In the genomic region with DNA sequence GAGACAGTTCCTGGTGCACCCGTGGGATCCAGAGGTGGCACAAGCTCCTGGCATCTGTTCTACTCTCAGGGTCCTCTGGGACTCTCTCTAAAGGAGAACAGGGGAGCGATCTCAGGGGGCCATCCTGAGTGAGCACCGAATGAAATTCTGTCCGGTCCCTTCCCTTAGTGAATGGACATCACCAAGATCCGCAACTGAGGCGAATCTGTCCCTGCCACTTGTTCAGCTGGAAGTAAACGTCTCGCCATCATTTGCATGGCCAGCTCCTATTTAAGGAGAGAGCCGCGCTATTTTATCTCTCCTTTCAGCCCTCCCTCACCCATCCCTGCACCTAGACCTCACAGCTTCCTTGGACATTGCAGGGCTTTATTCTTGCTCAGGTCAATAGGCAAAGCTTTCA, we compare ENCODE assay signal across 8 mouse cellular contexts. TPM values are rescaled to one million over a fixed set of nuclear protein-coding genes. Genes with fewer than 3 reads are reported as not detected.
A peak's percentile ranks its signal among the peaks of the same experiment; 100 is the strongest.
DNase-seq lines count a peak whose midpoint lies in the region; ATAC-seq and TF ChIP-seq lines count a peak whose summit lies in the region.

No protein-coding gene starts in this region.

- H3K27ac ChIP-seq in intestine, embryonic 14.5 days (ENCODE audit: low read depth) = no peak overlapping the region
- H3K27ac ChIP-seq in intestine, postnatal 0 days (ENCODE audit: low read depth, low read length) = no peak overlapping the region
- no peak overlapping the region for H3K27ac ChIP-seq in forebrain, embryonic 16.5 days (ENCODE audit: low read length)
- no peak overlapping the region for H3K27ac ChIP-seq in midbrain, embryonic 13.5 days

- H3K9me3 ChIP-seq in intestine, embryonic 14.5 days (ENCODE audit: control insufficient read depth, low read length) = no peaks in the 10 kb centered on the region
- no peaks in the 10 kb centered on the region for H3K9me3 ChIP-seq in intestine, postnatal 0 days (ENCODE audit: control insufficient read depth)
- H3K9me3 ChIP-seq in forebrain, embryonic 16.5 days (ENCODE audit: control insufficient read depth, low read length) = no peaks in the 10 kb centered on the region
- no peaks in the 10 kb centered on the region for H3K9me3 ChIP-seq in midbrain, embryonic 13.5 days

- TF ChIP-seq CTCF in intestine, postnatal 0 days (IDR thresholded peaks at IDR 0.05; ENCODE audit: low read depth) = no peak

- ATAC-seq in intestine, embryonic 14.5 days (replicated peaks; ENCODE audit: low FRiP score, low TSS enrichment, low read depth) = no peak
- no peak for ATAC-seq in intestine, postnatal 0 days
- no peak for ATAC-seq in forebrain, embryonic 16.5 days
- no peak for ATAC-seq in midbrain, embryonic 13.5 days
- ATAC-seq in frontal cortex, adult (ENCODE audit: low TSS enrichment) = no peak

- peaks cover 67% of the 10 kb centered on the region for H3K27me3 ChIP-seq in intestine, embryonic 14.5 days (replicated peaks; ENCODE audit: control insufficient read depth, insufficient read depth, low read length)
- peaks cover 35% of the 10 kb centered on the region for H3K27me3 ChIP-seq in intestine, postnatal 0 days (replicated peaks; ENCODE audit: control insufficient read depth, insufficient read depth, low read length)
- peaks cover 23% of the 10 kb centered on the region for H3K27me3 ChIP-seq in forebrain, embryonic 16.5 days (replicated peaks; ENCODE audit: control insufficient read depth, insufficient read depth, low read length)
- peaks cover 53% of the 10 kb centered on the region for H3K27me3 ChIP-seq in midbrain, embryonic 13.5 days

- 11% methylated on average over 10 of the region's 10 CpGs for WGBS in intestine, embryonic 14.5 days
- 14% methylated on average over 10 of the region's 10 CpGs for WGBS in intestine, postnatal 0 days
- WGBS in forebrain, embryonic 16.5 days = 8% methylated on average over 10 of the region's 10 CpGs
- WGBS in midbrain, embryonic 13.5 days = 4% methylated on average over 10 of the region's 10 CpGs

- DNase-seq in intestine, embryonic 14.5 days (ENCODE audit: low spot score) = no peak
- peak; percentile 22 for DNase-seq in embryo, embryonic 10.5 days (ENCODE audit: low spot score)
- DNase-seq in layer of hippocampus, adult 11-12 months (ENCODE audit: low spot score) = no peak
- DNase-seq in lung, postnatal 4 days = no peak

- no peaks in the 10 kb centered on the region for H3K36me3 ChIP-seq in intestine, embryonic 14.5 days (ENCODE audit: control insufficient read depth, insufficient read depth, low read length)
- H3K36me3 ChIP-seq in intestine, postnatal 0 days (ENCODE audit: control insufficient read depth, insufficient read depth) = no peaks in the 10 kb centered on the region
- H3K36me3 ChIP-seq in forebrain, embryonic 16.5 days (ENCODE audit: control insufficient read depth, insufficient read depth) = no peaks in the 10 kb centered on the region
- no peaks in the 10 kb centered on the region for H3K36me3 ChIP-seq in midbrain, embryonic 13.5 days

- H3K4me3 ChIP-seq in intestine, embryonic 14.5 days (ENCODE audit: low read depth, low read length) = peak overlapping the region; percentile 42
- H3K4me3 ChIP-seq in intestine, postnatal 0 days (ENCODE audit: low read depth, low read length) = no peak overlapping the region
- H3K4me3 ChIP-seq in forebrain, embryonic 16.5 days (replicated peaks; ENCODE audit: low read length) = peak overlapping the region; percentile 58
- peak overlapping the region; percentile 67 for H3K4me3 ChIP-seq in midbrain, embryonic 13.5 days (replicated peaks)

- peak overlapping the region; percentile 82 for H3K4me2 ChIP-seq in intestine, embryonic 14.5 days (ENCODE audit: low read length)
- H3K4me2 ChIP-seq in intestine, postnatal 0 days (replicated peaks; ENCODE audit: low read depth) = no peak overlapping the region; the same call in 1 of the 2 replicates
- H3K4me2 ChIP-seq in forebrain, embryonic 16.5 days (ENCODE audit: low read length) = peak overlapping the region; percentile 71
- H3K4me2 ChIP-seq in midbrain, embryonic 13.5 days (replicated peaks) = peak overlapping the region; percentile 77

- H3K9ac ChIP-seq in intestine, embryonic 14.5 days (ENCODE audit: low read length) = peak overlapping the region; percentile 34; the same call in 1 of the 2 replicates
- H3K9ac ChIP-seq in intestine, postnatal 0 days (ENCODE audit: low read depth, low read length) = no peak overlapping the region
- H3K9ac ChIP-seq in forebrain, embryonic 16.5 days (replicated peaks; ENCODE audit: low read depth, low read length) = peak overlapping the region; percentile 69
- H3K9ac ChIP-seq in midbrain, embryonic 13.5 days (replicated peaks) = peak overlapping the region; percentile 74

- peaks cover 9% of the 10 kb centered on the region; the same call in 1 of the 2 replicates for H3K4me1 ChIP-seq in intestine, embryonic 14.5 days (replicated peaks; ENCODE audit: control insufficient read depth, insufficient read depth, low read length)
- H3K4me1 ChIP-seq in intestine, postnatal 0 days (replicated peaks; ENCODE audit: control insufficient read depth, insufficient read depth, low read length) = 0 out of 2 replicates have a peak, but pooled peaks cover 3% of the 10 kb centered on the region
- peaks cover 17% of the 10 kb centered on the region for H3K4me1 ChIP-seq in forebrain, embryonic 16.5 days (replicated peaks; ENCODE audit: control insufficient read depth, insufficient read depth, low read length)
- peaks cover 36% of the 10 kb centered on the region for H3K4me1 ChIP-seq in midbrain, embryonic 13.5 days (replicated peaks)

RNA-seq across cellular contexts. Expression of a gene that starts 0.7 kb away (rescaled TPM):
- polyA plus RNA-seq in intestine, embryonic 14.5 days (2014; fragmentation: Nextera tagmentation; extraction: Ambion mirVana) = 1.9 and 2.1 TPM in 2 replicates
- polyA plus RNA-seq in intestine, postnatal 0 days (2015; fragmentation: Nextera tagmentation; extraction: Ambion mirVana) = 0.40 and 0.52 TPM in 2 replicates
- polyA plus RNA-seq in forebrain, embryonic 16.5 days (2015; fragmentation: Nextera tagmentation; extraction: Ambion mirVana) = 9.7 and 11.1 TPM in 2 replicates
- 2.8 and 3.0 TPM in 2 replicates for polyA plus RNA-seq in midbrain, embryonic 13.5 days (2015; fragmentation: Nextera tagmentation; extraction: Ambion mirVana)
